Mouse (Mus musculus): ENCODE results near the gene Aldh3b2.

Aldh3b2 gene

GRCm38 (mm10) chr19:4013066-4013465 is 40.9 kb downstream of the Aldh3b2 start:
- DNase-seq (ENCODE audit: low read depth), result no peak

DNA sequence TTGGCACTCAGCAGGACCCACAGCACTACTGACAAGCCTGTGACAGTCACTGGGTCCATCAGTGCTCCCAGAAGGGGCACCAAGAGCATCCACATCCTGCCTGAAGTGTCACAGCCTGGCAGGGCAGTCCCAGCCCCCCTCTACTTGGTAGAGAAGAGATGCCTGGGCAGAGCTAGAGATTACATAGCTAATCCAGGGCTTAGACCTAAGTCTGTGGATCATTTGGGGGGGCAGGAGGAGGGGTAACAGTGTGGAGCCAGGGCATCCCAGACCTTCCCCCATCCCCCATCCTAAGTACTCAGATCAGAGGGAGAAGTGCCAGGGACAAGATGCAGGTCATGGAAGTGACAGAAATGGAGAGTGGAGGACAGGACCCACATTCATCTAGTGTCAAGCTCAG is 42.7 kb downstream of the Aldh3b2 start:
- no peak for DNase-seq (ENCODE audit: low read depth)

GRCm38 (mm10) chr19:4015635-4016034 is 43.5 kb downstream of the Aldh3b2 start:
- DNase-seq (ENCODE audit: low read depth), result no peak

- no peak for DNase-seq (ENCODE audit: low read depth)
Measured at GRCm38 (mm10) chr19:4017921-4018587, 45.9 kb downstream of the Aldh3b2 start.

GRCm38 (mm10) chr19:4018743-4019583 is 46.8 kb downstream of the Aldh3b2 start:
- peak; percentile 81 for DNase-seq (ENCODE audit: low read depth)

DNA sequence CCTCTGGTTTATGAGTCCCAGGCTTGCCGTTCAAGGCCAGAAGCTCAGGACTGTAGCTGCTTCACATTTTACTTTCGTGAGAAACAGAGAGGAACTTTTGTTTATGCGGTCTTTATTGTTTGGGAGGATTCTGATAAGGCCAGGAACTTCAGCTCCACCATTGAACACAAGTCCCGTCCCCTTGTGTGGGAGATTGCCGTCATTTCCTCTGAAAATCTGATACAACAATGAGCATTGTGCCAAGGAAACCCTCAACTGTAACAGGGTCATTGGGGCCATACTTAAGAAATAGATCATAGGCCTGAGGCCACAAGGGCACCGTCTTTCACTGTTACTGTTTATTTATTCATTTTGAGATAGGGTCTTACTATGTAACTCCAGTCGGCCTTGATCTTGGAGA is 51.1 kb downstream of the Aldh3b2 start:
- no peak for DNase-seq (ENCODE audit: low read depth)

- no peak for DNase-seq (ENCODE audit: low read depth)
Measured at GRCm38 (mm10) chr19:4027576-4027975, 55.4 kb downstream of the Aldh3b2 start.
